14 mouse cellular contexts compared by ENCODE assay signal in genomic region chr2:60923756-60924544, GRCm38 (mm10). TPM values are rescaled to one million over a fixed set of nuclear protein-coding genes. Genes with fewer than 3 reads are reported as not detected.
DNase-seq lines count a peak whose midpoint lies in the region; ATAC-seq lines count a peak whose summit lies in the region.
"Had no signal": no experiment of that assay in that cellular context is flagged by ENCODE, and none has a peak within 500 bp of the region (broad histone marks: within the 10 kb centered on the region; RNA-seq: fewer than 3 reads in every experiment).

No protein-coding gene starts in this region.

- no peak for DNase-seq in embryonic facial prominence, embryonic 14.5 days (ENCODE audit: low spot score)
- no peak for DNase-seq in embryonic facial prominence, embryonic 10.5 days (ENCODE audit: low spot score)
- DNase-seq in kidney, postnatal 4 days, result peak; percentile 22 to 31
- peak; percentile 7 to 25 for DNase-seq in thymus, postnatal 10 days (ENCODE audit: low spot score in 2 of 2)
- no peak for DNase-seq in adrenal gland, postnatal 14 days
- DNase-seq: cerebellum, adult 2 months; kidney, adult 11 months; right cerebral cortex, postnatal 25 days had no signal

- H3K4me1 ChIP-seq in embryonic facial prominence, embryonic 14.5 days (ENCODE audit: control insufficient read depth, insufficient read depth, low read length), result peaks cover 31% of the 10 kb centered on the region
- H3K4me1 ChIP-seq in embryonic facial prominence, embryonic 10.5 days, result peaks cover 47% of the 10 kb centered on the region
- H3K4me1 ChIP-seq in kidney, embryonic 16.5 days (ENCODE audit: insufficient read depth, low read length), result peaks cover 33% of the 10 kb centered on the region
- peaks cover 40% of the 10 kb centered on the region for H3K4me1 ChIP-seq in brown adipose tissue, adult 24 weeks (ENCODE audit: control insufficient read depth, insufficient read depth, insufficient read length, low read length)
- H3K4me1 ChIP-seq in hindbrain, embryonic 13.5 days (replicated peaks), result peaks cover 12% of the 10 kb centered on the region; the same call in 1 of the 2 replicates

- peak overlapping the region; percentile 11; the same call in 1 of the 2 replicates for H3K27ac ChIP-seq in embryonic facial prominence, embryonic 14.5 days (replicated peaks; ENCODE audit: low read depth, low read length)
- H3K27ac ChIP-seq in embryonic facial prominence, embryonic 10.5 days (replicated peaks), result no peak overlapping the region
- no peak overlapping the region; the same call in 1 of the 2 replicates for H3K27ac ChIP-seq in kidney, embryonic 16.5 days (ENCODE audit: low read length)
- H3K27ac ChIP-seq in brown adipose tissue, adult 24 weeks (replicated peaks; ENCODE audit: low read depth, low read length), result 0 out of 2 replicates have a peak overlapping the region, but pooled peaks have one; percentile 4
- no peak overlapping the region for H3K27ac ChIP-seq in hindbrain, embryonic 13.5 days
- H3K27ac ChIP-seq: neural tube, embryonic 15.5 days had no signal

- H3K4me3 ChIP-seq in embryonic facial prominence, embryonic 14.5 days (ENCODE audit: low read depth, low read length), result no peak overlapping the region
- no peak overlapping the region for H3K4me3 ChIP-seq in embryonic facial prominence, embryonic 10.5 days
- H3K4me3 ChIP-seq in kidney, embryonic 16.5 days (ENCODE audit: low read length), result no peak overlapping the region
- no peak overlapping the region for H3K4me3 ChIP-seq in brown adipose tissue, adult 24 weeks (ENCODE audit: insufficient read depth, low read depth, low read length)
- no peak overlapping the region for H3K4me3 ChIP-seq in hindbrain, embryonic 13.5 days
- H3K4me3 ChIP-seq: erythroblast, embryonic 14.5 days; neural tube, embryonic 15.5 days had no signal

- no peaks in the 10 kb centered on the region for H3K9me3 ChIP-seq in embryonic facial prominence, embryonic 14.5 days (ENCODE audit: control insufficient read depth, low read length)
- no peaks in the 10 kb centered on the region for H3K9me3 ChIP-seq in embryonic facial prominence, embryonic 10.5 days
- H3K9me3 ChIP-seq in kidney, embryonic 16.5 days (ENCODE audit: low read length), result no peaks in the 10 kb centered on the region
- H3K9me3 ChIP-seq in hindbrain, embryonic 13.5 days, result no peaks in the 10 kb centered on the region
- H3K9me3 ChIP-seq: G1E; neural tube, embryonic 15.5 days had no signal

- 62% methylated on average over 11 of the region's 11 CpGs for WGBS in embryonic facial prominence, embryonic 14.5 days
- 72% methylated on average over 11 of the region's 11 CpGs for WGBS in embryonic facial prominence, embryonic 10.5 days
- WGBS in kidney, embryonic 16.5 days, result 53% methylated on average over 11 of the region's 11 CpGs
- WGBS in hindbrain, embryonic 13.5 days, result 78% methylated on average over 11 of the region's 11 CpGs

- no peak overlapping the region for H3K4me2 ChIP-seq in embryonic facial prominence, embryonic 14.5 days (ENCODE audit: low read depth, low read length)
- no peak overlapping the region for H3K4me2 ChIP-seq in kidney, embryonic 16.5 days (replicated peaks; ENCODE audit: low read depth, low read length)
- no peak overlapping the region for H3K4me2 ChIP-seq in hindbrain, embryonic 13.5 days
- H3K4me2 ChIP-seq: neural tube, embryonic 15.5 days had no signal

- no peak for ATAC-seq in embryonic facial prominence, embryonic 14.5 days (ENCODE audit: low read depth)
- ATAC-seq in kidney, embryonic 16.5 days (ENCODE audit: low FRiP score, low TSS enrichment), result no peak
- ATAC-seq in hindbrain, embryonic 13.5 days (ENCODE audit: low FRiP score), result no peak

- no peaks in the 10 kb centered on the region for H3K36me3 ChIP-seq in embryonic facial prominence, embryonic 14.5 days (ENCODE audit: control insufficient read depth, insufficient read depth, low read length)
- no peaks in the 10 kb centered on the region for H3K36me3 ChIP-seq in embryonic facial prominence, embryonic 10.5 days (replicated peaks)
- no peaks in the 10 kb centered on the region for H3K36me3 ChIP-seq in kidney, embryonic 16.5 days (ENCODE audit: insufficient read depth, low read length)
- H3K36me3 ChIP-seq in hindbrain, embryonic 13.5 days, result no peaks in the 10 kb centered on the region
- H3K36me3 ChIP-seq: G1E; neural tube, embryonic 15.5 days had no signal

- no peaks in the 10 kb centered on the region for H3K27me3 ChIP-seq in embryonic facial prominence, embryonic 14.5 days (replicated peaks; ENCODE audit: control insufficient read depth, insufficient read depth, low read length)
- H3K27me3 ChIP-seq in embryonic facial prominence, embryonic 10.5 days (replicated peaks; ENCODE audit: low read depth, poor library complexity, severe bottlenecking), result no peaks in the 10 kb centered on the region
- H3K27me3 ChIP-seq in kidney, embryonic 16.5 days (ENCODE audit: insufficient read depth, low read length), result no peaks in the 10 kb centered on the region
- no peaks in the 10 kb centered on the region for H3K27me3 ChIP-seq in hindbrain, embryonic 13.5 days
- H3K27me3 ChIP-seq: neural tube, embryonic 15.5 days had no signal

- H3K9ac ChIP-seq in embryonic facial prominence, embryonic 14.5 days (ENCODE audit: low read depth, low read length), result no peak overlapping the region
- H3K9ac ChIP-seq in kidney, embryonic 16.5 days (replicated peaks; ENCODE audit: low read length), result no peak overlapping the region
- H3K9ac ChIP-seq in hindbrain, embryonic 13.5 days, result no peak overlapping the region
- H3K9ac ChIP-seq: neural tube, embryonic 15.5 days had no signal

RNA-seq across cellular contexts. Expression of gene Rbms1, which starts 39.0 kb away (rescaled TPM):
- 101 and 116 TPM in 2 replicates for polyA plus RNA-seq in embryonic facial prominence, embryonic 14.5 days (2014; fragmentation: Nextera tagmentation; extraction: Ambion mirVana)
- polyA plus RNA-seq in embryonic facial prominence, embryonic 10.5 days (2016; fragmentation: Nextera tagmentation; extraction: Ambion mirVana), result 103 and 106 TPM in 2 replicates
- polyA plus RNA-seq in kidney, embryonic 16.5 days (2015; fragmentation: Nextera tagmentation; extraction: Ambion mirVana), result 112 and 130 TPM in 2 replicates
- polyA plus RNA-seq in brown adipose tissue, adult 24 weeks (2012; ENCODE audit: insufficient read depth, insufficient read length, missing spikeins), result 35.1 and 50.4 TPM in 2 replicates
- 72.7 and 89.6 TPM in 2 replicates for total RNA-seq in adrenal gland, postnatal 14 days (2021)
- polyA plus RNA-seq in hindbrain, embryonic 13.5 days (2015; fragmentation: Nextera tagmentation; extraction: Ambion mirVana), result 62.3 and 71.4 TPM in 2 replicates

Comparison
In these comparisons a context has a peak if more than half of its experiments do, and no peak if none do; other contexts are left out.
1. H3K27ac ChIP-seq: peak in embryonic facial prominence, embryonic 14.5 days (single experiment) and brown adipose tissue, adult 24 weeks (single experiment); none in embryonic facial prominence, embryonic 10.5 days (single experiment), kidney, embryonic 16.5 days (single experiment) and hindbrain, embryonic 13.5 days (single experiment).
2. DNase-seq: peak in kidney, postnatal 4 days (2 of 2) and thymus, postnatal 10 days (2 of 2); none in embryonic facial prominence, embryonic 14.5 days (single experiment), embryonic facial prominence, embryonic 10.5 days (single experiment) and adrenal gland, postnatal 14 days (single experiment).